Mouse (Mus musculus) limb, embryonic 14.5 days (tissue): ENCODE data around the gene Abhd14a. TPM values are rescaled to one million over a fixed set of nuclear protein-coding genes. Genes with fewer than 3 reads are reported as not detected.

Experiments used
- ATAC-seq: fragments of 200-750 bp; cut with Nextera tagmentation; 2 replicates; pipeline ENCODE4 v1.8.0; 2017; ENCODE audit warnings: low read depth, moderate number of reproducible peaks, moderate TSS enrichment; ENCODE audit not compliant: low FRiP score
- DNase-seq: peaks from one replicate; pipeline ENCODE4 v3.0.0-alpha.2; 2015; ENCODE audit warnings: low spot score
- H3K27ac ChIP-seq: fragments of 300-500 bp; sonication (generic); replicated peaks from 2 replicates; pipeline ENCODE4 v1.5.1; 2014; ENCODE audit warnings: low read depth, mild to moderate bottlenecking, low read length, moderate library complexity, mixed read lengths
- H3K27me3 ChIP-seq: fragments of 300-500 bp; sonication (generic); 2 replicates; pipeline ENCODE4 v1.6.1; 2014; ENCODE audit warnings: low read length, mixed read lengths; ENCODE audit not compliant: control insufficient read depth, insufficient read depth
- H3K36me3 ChIP-seq: fragments of 300-500 bp; sonication (generic); 2 replicates; pipeline ENCODE4 v1.6.1; 2014; ENCODE audit warnings: mild to moderate bottlenecking, low read length, moderate library complexity, mixed read lengths; ENCODE audit not compliant: control insufficient read depth, insufficient read depth
- H3K4me1 ChIP-seq: fragments of 300-500 bp; sonication (generic); 2 replicates; pipeline ENCODE4 v1.6.1; 2014; ENCODE audit warnings: antibody characterized with exemption, low read length, mixed read lengths; ENCODE audit not compliant: control insufficient read depth, insufficient read depth
- H3K4me2 ChIP-seq: fragments of 300-500 bp; sonication (generic); replicated peaks from 2 replicates; pipeline ENCODE4 v1.6.1; 2014; ENCODE audit warnings: low read depth, mild to moderate bottlenecking, low read length, moderate library complexity; ENCODE audit not compliant: severe bottlenecking
- H3K4me3 ChIP-seq: fragments of 300-500 bp; sonication (generic); replicated peaks from 2 replicates; pipeline ENCODE4 v1.5.1; 2014; ENCODE audit warnings: low read length
- H3K9ac ChIP-seq: fragments of 300-500 bp; sonication (generic); 2 replicates; pipeline ENCODE4 v1.6.1; 2014; ENCODE audit warnings: mild to moderate bottlenecking, low read depth, low read length, moderate library complexity; ENCODE audit not compliant: severe bottlenecking
- H3K9me3 ChIP-seq: fragments of 300-500 bp; sonication (generic); 2 replicates; pipeline ENCODE4 v1.6.1; 2016; ENCODE audit warnings: low read length; ENCODE audit not compliant: control insufficient read depth
- POLR2A ChIP-seq: fragments of 200-500 bp; IDR thresholded peaks from 2 replicates; pipeline ENCODE4 v1.8.0; 2012; ENCODE audit warnings: inconsistent platforms, mild to moderate bottlenecking, moderate library complexity, borderline replicate concordance; ENCODE audit not compliant: insufficient read depth, insufficient read length; ENCODE audit errors: extremely low read depth
- WGBS: fragments of 180-500 bp; shearing (Covaris S2); extraction: QIAGEN DNeasy Blood & Tissue Kit; methylation state at CpG from one replicate; pipeline ENCODE4 v1.1.7; 2014; 5-methylcytosine and 5-hydroxymethylcytosine counted together
- polyA plus RNA-seq, 2 experiments: library from polyadenylated mRNA; depleted of rRNA in 1 of 2; stranded (reverse) in 1 of 2; unstranded in 1 of 2; fragments of >200 nt; fragmentation: Nextera tagmentation in 1 of 2; extraction: Ambion mirVana in 1 of 2; gene quantifications; 2 replicates each; pipeline versions ENCODE4 v1.2.1 to v1.2.3; 2012 to 2014

Abhd14a gene
- polyA plus RNA-seq, 2 experiments = 69.5 to 79.9 TPM

DNA sequence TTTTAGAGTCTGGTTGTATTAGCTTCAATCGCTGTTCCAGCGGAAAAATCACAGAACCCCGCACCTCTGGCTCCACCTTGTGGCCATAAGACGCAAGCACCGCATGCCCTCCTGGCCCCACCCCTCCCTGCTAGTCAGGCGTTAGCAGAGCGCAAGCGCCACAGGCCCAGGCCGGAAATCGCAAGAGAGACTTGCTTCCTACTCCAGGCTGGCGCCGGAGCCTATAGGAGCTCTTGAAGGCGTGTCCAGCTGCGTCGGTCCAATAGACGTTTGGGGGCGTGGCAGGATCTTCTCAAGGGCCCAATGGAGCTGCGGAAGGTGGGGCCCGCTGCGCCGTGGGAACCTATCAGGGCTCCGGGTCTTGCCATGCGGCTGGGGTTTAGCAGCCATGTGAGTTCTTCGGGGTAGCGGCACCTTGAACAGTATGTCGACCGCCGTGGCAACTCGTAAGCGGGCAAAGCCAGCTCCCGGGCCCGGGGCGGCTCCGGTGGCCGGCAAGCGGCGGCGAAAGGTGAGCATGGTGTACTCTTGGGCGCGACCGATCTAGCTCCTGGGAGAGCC, 29.5 kb upstream of the Abhd14a start, which contains the start of gene Parp3:
Parp3 (minus strand) TSS at position 26 of the 561 bp plus-strand sequence.
- Histone ChIP-seq H3K4me2 (peak within 1 kb of the TSS; percentile 92), H3K9ac (peak within 1 kb of the TSS; percentile 65), H3K9me3 (no peaks in the 10 kb centered on the region), H3K4me1 (peaks cover 21% of the 10 kb centered on the region), H3K27me3 (no peaks in the 10 kb centered on the region), H3K4me3 (peak within 1 kb of the TSS; percentile 69), H3K36me3 (peaks cover 13% of the 10 kb centered on the region), H3K27ac (peak within 1 kb of the TSS; percentile 77)
- peak; percentile 100 for DNase-seq
- TF ChIP-seq POLR2A = 0 out of 2 replicates have a peak, but pooled peaks have one; percentile 34
- 0% methylated on average over 41 of the region's 41 CpGs for WGBS
- peak; percentile 98 for ATAC-seq

DNA sequence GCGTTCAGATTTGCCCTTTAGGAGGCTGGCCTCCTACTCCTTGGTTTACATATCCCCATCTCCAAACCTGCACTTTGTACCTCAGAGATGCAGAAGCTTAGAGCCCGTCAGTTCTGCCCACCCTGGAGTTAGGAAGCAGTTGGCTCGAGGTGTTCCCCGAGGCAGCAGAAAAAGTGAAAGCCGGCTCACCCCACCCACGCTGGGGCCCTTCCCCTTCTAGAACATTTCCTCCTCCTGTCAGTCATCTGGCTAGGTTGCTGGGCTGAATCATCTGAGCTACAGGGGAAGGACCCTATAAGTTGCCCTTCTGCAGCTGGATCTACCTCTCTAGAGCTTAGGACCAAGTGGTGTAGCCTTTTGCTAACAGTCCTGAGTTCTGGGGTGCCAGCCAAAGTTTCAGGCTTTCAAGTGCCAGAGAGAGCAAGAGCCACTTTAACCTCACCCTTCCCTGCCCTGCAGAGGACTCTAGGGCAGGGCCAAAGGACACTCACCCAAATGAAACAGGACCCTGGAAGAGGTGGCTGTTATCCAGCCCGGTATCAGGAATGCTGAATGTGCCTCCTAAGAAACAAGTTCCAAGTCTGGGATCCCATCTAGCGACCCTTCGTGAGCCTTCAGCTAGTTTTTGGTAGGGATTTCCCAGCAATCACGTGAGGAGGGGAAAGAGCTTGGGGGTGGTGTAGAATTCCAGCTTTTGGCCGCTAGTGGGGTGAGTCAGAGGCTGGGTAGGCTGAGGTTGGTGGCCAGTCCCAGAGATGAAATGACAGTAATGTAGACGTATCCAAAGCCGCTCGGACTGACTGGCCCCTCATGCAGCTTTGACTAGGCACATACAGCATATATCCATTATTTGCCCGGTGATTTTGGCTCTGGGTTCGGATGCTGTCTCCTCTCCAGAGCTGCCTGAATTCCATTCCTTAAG, 28.8 kb upstream of the Abhd14a start:
- no peak for TF ChIP-seq POLR2A
- H3K4me2 ChIP-seq = peak overlapping the region; percentile 47
- H3K4me1 ChIP-seq = peaks cover 21% of the 10 kb centered on the region
- DNase-seq (peak; percentile 62), ATAC-seq (peak; percentile 44)
- H3K9me3 ChIP-seq = no peaks in the 10 kb centered on the region
- peaks cover 8% of the 10 kb centered on the region for H3K36me3 ChIP-seq
- H3K27ac ChIP-seq = peak overlapping the region; percentile 77
- H3K9ac ChIP-seq = peak overlapping the region; percentile 4
- 26% methylated on average over 16 of the region's 16 CpGs for WGBS
- H3K4me3 ChIP-seq = peak overlapping the region; percentile 21
- H3K27me3 ChIP-seq = no peaks in the 10 kb centered on the region

GRCm38 (mm10) chr9:106475663-106476001, 28.2 kb upstream of the Abhd14a start, which contains the start of gene Rrp9:
TSS of gene Rrp9 (plus strand) at chr9:106475963.
- WGBS = 90% methylated on average over 10 of the region's 10 CpGs
- Histone ChIP-seq H3K36me3 (peaks cover 3% of the 10 kb centered on the region; the same call in 1 of the 2 replicates), H3K4me1 (peaks cover 21% of the 10 kb centered on the region), H3K4me2 (peak within 1 kb of the TSS; percentile 47), H3K27ac (peak within 1 kb of the TSS; percentile 77), H3K4me3 (peak within 1 kb of the TSS; percentile 21), H3K9me3 (no peaks in the 10 kb centered on the region), H3K9ac (peak within 1 kb of the TSS; percentile 4), H3K27me3 (no peaks in the 10 kb centered on the region)
- DNase-seq = no peak
- TF ChIP-seq POLR2A = no peak
- ATAC-seq = no peak

- H3K4me1 ChIP-seq = peaks cover 21% of the 10 kb centered on the region
- H3K4me2 ChIP-seq = no peak overlapping the region
- no peak overlapping the region for H3K27ac ChIP-seq
- no peak overlapping the region for H3K4me3 ChIP-seq
- H3K36me3 ChIP-seq = no peaks in the 10 kb centered on the region
- TF ChIP-seq POLR2A = no peak
- no peak for ATAC-seq
- no peaks in the 10 kb centered on the region for H3K27me3 ChIP-seq
- no peak overlapping the region for H3K9ac ChIP-seq
- H3K9me3 ChIP-seq = no peaks in the 10 kb centered on the region
- WGBS = 75% methylated on average over 7 of the region's 7 CpGs
- DNase-seq = no peak
Observed at GRCm38 (mm10) chr9:106475046-106475445, 27.6 kb upstream of the Abhd14a start.

GRCm38 (mm10) chr9:106474456-106474855, 27.0 kb upstream of the Abhd14a start:
- no peaks in the 10 kb centered on the region for H3K36me3 ChIP-seq
- TF ChIP-seq POLR2A = no peak
- H3K9me3 ChIP-seq = no peaks in the 10 kb centered on the region
- H3K4me3 ChIP-seq = no peak overlapping the region
- H3K4me1 ChIP-seq = peaks cover 21% of the 10 kb centered on the region
- ATAC-seq (peak; percentile 11; the same call in 1 of the 2 replicates), DNase-seq (peak; percentile 73)
- no peaks in the 10 kb centered on the region for H3K27me3 ChIP-seq
- WGBS = 5% methylated on average over 6 of the region's 6 CpGs
- no peak overlapping the region for H3K27ac ChIP-seq
- H3K9ac ChIP-seq = no peak overlapping the region
- no peak overlapping the region for H3K4me2 ChIP-seq
